Mouse (Mus musculus) embryonic facial prominence, embryonic 14.5 days (tissue): Measurements from ENCODE around the gene 2310061I04Rik. TPM values are rescaled to one million over a fixed set of nuclear protein-coding genes. Genes with fewer than 3 reads are reported as not detected.

Experiments
- microRNA counts: library from miRNA; unstranded; fragments of <30 nt; microRNA quantifications from one replicate; lab custom pipeline; 2017
- microRNA-seq: library from miRNA; unstranded; fragments of <30 nt; microRNA quantifications from one replicate; pipeline ENCODE4, GENCODE M21; 2016; ENCODE audit warnings: borderline number of aligned reads
- polyA plus RNA-seq: library from polyadenylated mRNA; unstranded; fragments of >200 nt; fragmentation: Nextera tagmentation; extraction: Ambion mirVana; gene quantifications from 2 replicates; pipeline ENCODE4 v1.2.1, GENCODE M21; 2014

2310061I04Rik gene
- polyA plus RNA-seq, 1 experiment from 2014 or later = 20.5 TPM

MicroRNAs within 50 kb of the gene (microRNA counts, 519-probe panel; counts per million panel counts)
- microRNA mmu-miR-1894-3p (lab: Ali Mortazavi, UCI) (19.3 counts per million), microRNA mmu-miR-1894-5p (lab: Ali Mortazavi, UCI) (1,862 counts per million, percentile 12 among the panel's probes with 10 or more counts)

Small RNA genes lying within 50 kb of the gene (microRNA-seq; reads per million reads assigned to microRNA genes)
- 1.00 reads per million for gene Gm28033
- not detected for gene Mir1894

Other genes with a start within 250 kb of the 2310061I04Rik start
- gene Vars2, start 229.8 kb downstream of the 2310061I04Rik start, polyA plus RNA-seq = 14.2 and 15.1 TPM in 2 replicates
- gene Gtf2h4, start 223.7 kb downstream of the 2310061I04Rik start, polyA plus RNA-seq = 34.8 and 35.3 TPM in 2 replicates
- gene Ddr1, start 192.8 kb downstream of the 2310061I04Rik start, polyA plus RNA-seq = 50.6 and 54.1 TPM in 2 replicates
- 10.1 and 10.3 TPM in 2 replicates for gene Ier3, start 75.7 kb downstream of the 2310061I04Rik start, polyA plus RNA-seq
- gene Flot1, start 74.2 kb downstream of the 2310061I04Rik start, polyA plus RNA-seq = 49.0 and 49.5 TPM in 2 replicates
- 736 and 832 TPM in 2 replicates for gene Tubb5, start 59.1 kb downstream of the 2310061I04Rik start, polyA plus RNA-seq
- gene Mdc1, start 55.9 kb downstream of the 2310061I04Rik start, polyA plus RNA-seq = 10.2 and 14.8 TPM in 2 replicates
- gene Nrm, start 36.1 kb downstream of the 2310061I04Rik start, polyA plus RNA-seq = 47.7 and 55.4 TPM in 2 replicates
- gene Ppp1r18, start 31.8 kb downstream of the 2310061I04Rik start, polyA plus RNA-seq = 25.6 and 27.8 TPM in 2 replicates
- 40.2 and 43.4 TPM in 2 replicates for gene Dhx16, start 17.6 kb downstream of the 2310061I04Rik start, polyA plus RNA-seq
- gene Atat1, start 12.6 kb upstream of the 2310061I04Rik start, polyA plus RNA-seq = 48.1 and 53.6 TPM in 2 replicates
- gene Mrps18b, start 19.0 kb upstream of the 2310061I04Rik start, polyA plus RNA-seq = 73.3 and 76.0 TPM in 2 replicates
- gene Ppp1r10, start 19.0 kb upstream of the 2310061I04Rik start, polyA plus RNA-seq = 29.1 and 32.5 TPM in 2 replicates
- gene Abcf1, start 72.3 kb upstream of the 2310061I04Rik start, polyA plus RNA-seq = 72.1 and 76.4 TPM in 2 replicates
- gene Gnl1, start 82.4 kb upstream of the 2310061I04Rik start, polyA plus RNA-seq = 39.9 and 46.3 TPM in 2 replicates
- gene Prr3, start 82.8 kb upstream of the 2310061I04Rik start, polyA plus RNA-seq = 31.5 and 33.7 TPM in 2 replicates
- gene H2-T24, start 123.1 kb upstream of the 2310061I04Rik start, polyA plus RNA-seq = 2.2 and 2.4 TPM in 2 replicates
- gene H2-T23, start 135.4 kb upstream of the 2310061I04Rik start, polyA plus RNA-seq = 9.6 and 10.1 TPM in 2 replicates
- gene H2-T22, start 145.3 kb upstream of the 2310061I04Rik start, polyA plus RNA-seq = 20.5 and 20.7 TPM in 2 replicates
- not detected in 2 replicates for gene Gm6034, start 145.5 kb upstream of the 2310061I04Rik start, polyA plus RNA-seq
- gene Gm11127, start 160.9 kb upstream of the 2310061I04Rik start, polyA plus RNA-seq = not detected in 2 replicates
- gene Gm19684, start 224.2 kb upstream of the 2310061I04Rik start, polyA plus RNA-seq = not detected in 2 replicates
- gene Gm7030, start 232.0 kb upstream of the 2310061I04Rik start, polyA plus RNA-seq = not detected in 2 replicates